Mouse (Mus musculus): ENCODE results near the gene Ankrd63. TPM values are rescaled to one million over a fixed set of nuclear protein-coding genes. Genes with fewer than 3 reads are reported as not detected.

The Ankrd63 gene
- polyA plus RNA-seq, 1 experiment: not detected

DNA sequence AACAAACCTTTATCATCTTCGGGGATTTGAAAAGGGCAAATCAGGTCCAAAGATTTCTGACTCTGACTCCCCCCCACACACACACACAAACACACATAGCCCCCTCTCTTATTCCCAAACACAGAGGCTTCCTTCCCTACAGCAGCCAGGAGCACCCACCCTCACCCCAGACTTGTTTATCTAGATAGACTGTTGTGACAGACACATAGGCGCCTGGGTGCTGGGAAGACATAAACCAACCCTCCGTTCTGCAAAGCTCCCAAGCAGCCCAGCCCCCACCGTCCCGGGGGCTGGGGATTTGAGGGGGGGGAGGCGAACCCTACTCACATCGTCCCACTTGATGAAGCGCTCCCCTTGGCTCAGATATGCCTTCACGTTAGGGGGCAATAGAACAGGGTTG, 24.1 kb upstream of the Ankrd63 start:
- Histone ChIP-seq H3K4me3 (ENCODE audit: insufficient read depth, low read length) (peak overlapping the region; percentile 40), H3K4me1 (ENCODE audit: control insufficient read depth, insufficient read depth, low read length) (peaks cover 29% of the 10 kb centered on the region), H3K27ac (ENCODE audit: insufficient read depth, low read depth, low read length) (no peak overlapping the region)
- no peak for TF ChIP-seq CTCF (IDR thresholded peaks at IDR 0.05; ENCODE audit: low read depth, low read length)
- TF ChIP-seq POLR2A (IDR thresholded peaks at IDR 0.05; ENCODE audit: borderline replicate concordance, low read depth, low read length): no peak

DNA sequence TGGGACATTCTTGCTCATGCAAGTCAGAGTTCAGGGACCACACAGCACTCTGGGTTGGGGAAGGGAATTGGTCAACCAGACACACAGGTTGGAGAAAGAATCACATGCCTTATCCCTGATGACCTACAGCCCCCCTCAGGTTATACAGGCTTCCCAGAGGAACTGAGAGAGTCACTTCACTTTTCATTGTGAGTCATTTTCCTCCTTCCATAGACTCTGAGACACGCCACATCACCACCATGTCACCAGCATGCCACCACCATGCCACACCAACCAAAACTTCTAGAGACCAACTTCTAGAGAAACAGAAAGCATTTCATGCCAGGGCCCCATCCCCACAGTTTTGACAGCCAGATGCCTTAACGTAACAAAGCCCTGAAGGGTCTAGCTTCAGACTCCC, 23.1 kb upstream of the Ankrd63 start:
- H3K27ac ChIP-seq (ENCODE audit: insufficient read depth, low read depth, low read length): no peak overlapping the region
- H3K4me1 ChIP-seq (ENCODE audit: control insufficient read depth, insufficient read depth, low read length): peaks cover 29% of the 10 kb centered on the region
- no peak for TF ChIP-seq POLR2A (IDR thresholded peaks at IDR 0.05; ENCODE audit: borderline replicate concordance, low read depth, low read length)
- TF ChIP-seq CTCF (IDR thresholded peaks at IDR 0.05; ENCODE audit: low read depth, low read length): no peak
- H3K4me3 ChIP-seq (ENCODE audit: insufficient read depth, low read length): no peak overlapping the region

DNA sequence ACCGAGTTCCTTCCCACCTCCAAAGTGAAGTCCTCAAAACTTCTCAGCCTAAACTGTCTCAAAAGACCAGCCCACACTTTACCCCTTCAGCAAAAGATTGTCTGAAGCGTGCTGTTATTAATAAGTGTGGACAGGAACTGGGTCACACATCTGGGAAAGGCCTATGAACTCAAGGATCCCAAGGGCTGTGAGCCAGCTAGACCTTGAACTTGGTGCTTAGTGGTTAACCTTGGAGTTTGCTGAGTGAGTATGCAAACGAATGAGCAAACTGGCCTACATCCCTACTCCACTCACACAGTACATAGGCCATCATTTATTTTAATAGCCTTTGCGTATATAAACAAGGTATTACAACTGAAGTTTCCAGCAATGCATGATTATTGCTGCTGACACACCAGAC, 21.7 kb upstream of the Ankrd63 start:
- Histone ChIP-seq H3K27ac (ENCODE audit: insufficient read depth, low read depth, low read length) (no peak overlapping the region), H3K4me1 (ENCODE audit: control insufficient read depth, insufficient read depth, low read length) (peaks cover 29% of the 10 kb centered on the region), H3K4me3 (ENCODE audit: insufficient read depth, low read length) (no peak overlapping the region)
- TF ChIP-seq POLR2A (IDR thresholded peaks at IDR 0.05; ENCODE audit: borderline replicate concordance, low read depth, low read length) (no peak), CTCF (IDR thresholded peaks at IDR 0.05; ENCODE audit: low read depth, low read length) (no peak)

DNA sequence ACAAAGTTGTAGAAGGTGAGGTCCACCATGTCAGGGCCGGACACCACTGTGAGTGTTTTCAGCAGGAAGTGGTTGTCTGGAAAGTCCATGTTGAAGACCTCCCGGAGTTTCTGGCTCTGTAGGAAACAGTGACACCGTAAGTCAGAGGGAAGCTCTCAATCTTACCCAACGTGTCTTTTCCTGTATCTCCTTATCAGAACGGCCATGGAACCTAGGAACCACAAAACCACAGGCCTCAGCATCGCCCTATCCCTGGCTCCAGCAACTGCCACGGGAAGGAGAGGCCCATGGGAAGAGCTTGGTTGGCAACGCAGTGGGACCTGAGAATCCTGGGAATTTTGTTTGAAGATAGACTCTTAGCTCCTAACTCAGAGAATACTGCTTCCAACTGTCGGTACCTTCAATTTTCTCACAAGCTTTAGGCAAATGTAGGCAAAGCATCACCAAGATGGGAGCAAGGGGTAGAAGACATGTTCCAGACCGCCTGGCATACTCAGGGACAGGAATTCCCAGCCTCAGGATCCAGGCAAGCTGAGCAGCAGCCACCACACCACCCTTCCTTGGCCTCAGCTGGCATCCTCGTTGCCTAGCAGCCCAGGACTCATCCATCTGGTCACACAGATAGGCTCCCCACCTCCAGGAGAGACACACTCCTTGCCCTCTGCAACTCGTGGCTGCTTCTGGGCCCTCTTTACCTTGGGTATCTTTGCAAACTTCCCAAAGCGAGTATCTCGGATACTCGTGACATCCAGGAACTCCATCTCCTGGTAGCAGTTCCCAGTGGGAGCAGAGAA, 20.1 kb upstream of the Ankrd63 start:
- Histone ChIP-seq H3K4me3 (ENCODE audit: insufficient read depth, low read length) (no peak overlapping the region), H3K4me1 (ENCODE audit: control insufficient read depth, insufficient read depth, low read length) (peaks cover 18% of the 10 kb centered on the region), H3K27ac (ENCODE audit: insufficient read depth, low read depth, low read length) (no peak overlapping the region)
- TF ChIP-seq CTCF (IDR thresholded peaks at IDR 0.05; ENCODE audit: low read depth, low read length) (no peak), POLR2A (IDR thresholded peaks at IDR 0.05; ENCODE audit: borderline replicate concordance, low read depth, low read length) (no peak)

GRCm38 (mm10) chr2:118716677-118717076, 12.9 kb upstream of the Ankrd63 start:
- TF ChIP-seq POLR2A (IDR thresholded peaks at IDR 0.05; ENCODE audit: borderline replicate concordance, low read depth, low read length) (no peak), CTCF (IDR thresholded peaks at IDR 0.05; ENCODE audit: low read depth, low read length) (no peak)
- Histone ChIP-seq H3K4me3 (ENCODE audit: insufficient read depth, low read length) (no peak overlapping the region), H3K27ac (ENCODE audit: insufficient read depth, low read depth, low read length) (no peak overlapping the region), H3K4me1 (ENCODE audit: control insufficient read depth, insufficient read depth, low read length) (no peaks in the 10 kb centered on the region)

DNA sequence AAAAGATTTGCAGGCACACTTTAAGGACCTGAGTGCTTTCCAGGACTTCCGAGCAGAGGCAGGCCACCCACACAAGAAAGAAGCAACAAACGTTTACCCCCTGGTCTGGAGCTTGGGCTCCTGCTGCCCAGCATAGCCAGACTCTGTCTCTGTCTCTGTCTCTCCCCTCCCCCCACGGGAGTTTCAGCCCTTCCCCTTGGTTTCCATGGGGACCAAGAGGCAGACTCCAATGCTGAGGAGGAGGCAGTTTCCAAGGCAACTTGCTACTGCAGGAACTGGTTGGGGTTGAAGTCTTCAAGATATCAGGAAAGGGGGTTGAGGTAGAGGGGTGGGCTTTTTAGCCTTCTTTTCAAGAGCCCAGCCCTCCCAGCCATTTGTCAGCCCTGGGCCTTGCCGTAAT, 10.5 kb upstream of the Ankrd63 start:
- H3K4me1 ChIP-seq (ENCODE audit: control insufficient read depth, insufficient read depth, low read length): peaks cover 9% of the 10 kb centered on the region
- H3K27ac ChIP-seq (ENCODE audit: insufficient read depth, low read depth, low read length): no peak overlapping the region
- H3K4me3 ChIP-seq (ENCODE audit: insufficient read depth, low read length): no peak overlapping the region
- TF ChIP-seq POLR2A (IDR thresholded peaks at IDR 0.05; ENCODE audit: borderline replicate concordance, low read depth, low read length): no peak
- no peak for TF ChIP-seq CTCF (IDR thresholded peaks at IDR 0.05; ENCODE audit: low read depth, low read length)

DNA sequence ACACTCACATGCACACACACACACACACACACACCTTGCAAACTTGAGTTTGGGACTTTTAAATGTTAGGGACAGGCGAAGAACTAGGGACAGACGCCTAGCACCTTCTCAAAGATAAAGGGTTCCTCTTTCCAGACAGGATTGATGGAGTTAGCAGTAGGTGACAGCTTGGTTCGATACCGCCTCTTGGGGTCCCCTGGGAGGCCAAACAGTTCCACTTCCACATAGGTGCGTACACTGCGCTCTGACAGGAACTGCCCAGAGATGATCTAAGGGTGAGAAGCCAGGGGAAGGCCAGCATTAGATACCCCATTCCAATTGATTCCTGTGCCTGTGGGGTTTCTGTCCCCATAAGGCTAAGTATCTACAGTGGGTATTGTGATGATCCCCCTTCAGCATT, 9.9 kb upstream of the Ankrd63 start:
- TF ChIP-seq POLR2A (IDR thresholded peaks at IDR 0.05; ENCODE audit: borderline replicate concordance, low read depth, low read length): no peak
- TF ChIP-seq CTCF (IDR thresholded peaks at IDR 0.05; ENCODE audit: low read depth, low read length): no peak
- H3K4me1 ChIP-seq (ENCODE audit: control insufficient read depth, insufficient read depth, low read length): peaks cover 11% of the 10 kb centered on the region
- H3K4me3 ChIP-seq (ENCODE audit: insufficient read depth, low read length): no peak overlapping the region
- no peak overlapping the region for H3K27ac ChIP-seq (ENCODE audit: insufficient read depth, low read depth, low read length)

DNA sequence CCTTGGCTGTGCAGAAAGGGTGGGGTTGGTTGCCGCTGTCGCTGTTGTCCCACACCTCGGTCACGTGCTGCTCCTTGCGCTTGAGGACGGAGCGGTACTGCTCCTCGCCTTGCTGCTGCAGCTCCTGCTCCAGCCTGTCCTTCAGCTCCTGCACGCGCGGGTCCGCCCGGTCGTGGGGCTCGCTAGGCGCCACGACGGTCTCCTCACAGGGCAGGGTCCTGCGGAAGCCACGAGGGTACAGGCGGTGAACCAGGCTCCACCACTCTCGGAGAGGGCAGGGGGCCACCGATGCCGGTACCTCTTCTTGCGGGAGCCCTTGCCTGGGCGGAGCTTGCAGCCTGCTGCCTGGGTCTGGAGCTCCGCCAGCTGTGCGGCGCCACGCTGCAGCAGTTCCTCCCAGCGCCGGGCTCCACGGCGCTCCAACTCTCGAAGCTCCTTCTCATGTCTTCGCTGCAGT, 7.3 kb upstream of the Ankrd63 start:
- Histone ChIP-seq H3K4me3 (ENCODE audit: insufficient read depth, low read length) (peak overlapping the region; percentile 7; the same call in 1 of the 2 replicates), H3K4me1 (ENCODE audit: control insufficient read depth, insufficient read depth, low read length) (peaks cover 11% of the 10 kb centered on the region), H3K27ac (ENCODE audit: insufficient read depth, low read depth, low read length) (no peak overlapping the region)
- TF ChIP-seq POLR2A (IDR thresholded peaks at IDR 0.05; ENCODE audit: borderline replicate concordance, low read depth, low read length): no peak
- TF ChIP-seq CTCF (IDR thresholded peaks at IDR 0.05; ENCODE audit: low read depth, low read length): no peak

DNA sequence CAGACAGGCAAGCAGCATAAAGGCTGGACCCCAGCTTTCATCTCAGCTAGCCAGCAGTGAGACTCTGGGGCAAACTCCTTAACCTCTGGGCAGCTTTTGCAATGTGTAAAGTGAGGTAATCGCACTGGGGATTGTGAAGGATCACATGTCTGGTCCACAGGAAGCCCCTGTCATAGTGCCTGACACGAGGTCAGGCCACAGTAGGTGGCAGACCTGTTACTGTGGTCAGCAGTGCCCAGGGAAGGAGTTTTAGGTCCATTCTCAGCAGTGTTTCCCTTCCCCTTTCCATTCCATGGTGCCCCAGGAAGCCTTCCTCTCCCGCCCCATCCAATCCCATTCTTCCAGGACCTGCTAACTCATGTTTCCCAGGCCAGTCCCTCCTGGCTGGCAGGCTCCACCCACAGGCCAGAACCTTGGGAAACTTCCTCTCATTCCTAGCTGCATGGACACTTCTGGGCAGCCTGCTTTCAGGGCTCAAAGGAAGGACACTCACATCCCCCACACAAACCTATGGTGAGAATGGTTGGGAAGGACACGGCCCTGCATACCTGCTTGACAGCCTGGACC, 6.0 kb upstream of the Ankrd63 start:
- H3K4me1 ChIP-seq (ENCODE audit: control insufficient read depth, insufficient read depth, low read length): peaks cover 11% of the 10 kb centered on the region
- TF ChIP-seq POLR2A (IDR thresholded peaks at IDR 0.05; ENCODE audit: borderline replicate concordance, low read depth, low read length): no peak
- no peak for TF ChIP-seq CTCF (IDR thresholded peaks at IDR 0.05; ENCODE audit: low read depth, low read length)
- H3K4me3 ChIP-seq (ENCODE audit: insufficient read depth, low read length): no peak overlapping the region
- no peak overlapping the region for H3K27ac ChIP-seq (ENCODE audit: insufficient read depth, low read depth, low read length)

GRCm38 (mm10) chr2:118708472-118708871, 4.7 kb upstream of the Ankrd63 start:
- Histone ChIP-seq H3K27ac (ENCODE audit: insufficient read depth, low read depth, low read length) (no peak overlapping the region), H3K4me3 (ENCODE audit: insufficient read depth, low read length) (no peak overlapping the region), H3K4me1 (ENCODE audit: control insufficient read depth, insufficient read depth, low read length) (peaks cover 11% of the 10 kb centered on the region)
- no peak for TF ChIP-seq POLR2A (IDR thresholded peaks at IDR 0.05; ENCODE audit: borderline replicate concordance, low read depth, low read length)
- no peak for TF ChIP-seq CTCF (IDR thresholded peaks at IDR 0.05; ENCODE audit: low read depth, low read length)
